Mouse (Mus musculus) brown adipose tissue, adult 24 weeks (tissue): Measurements from ENCODE around the gene Hjurp. TPM values are rescaled to one million over a fixed set of nuclear protein-coding genes. Genes with fewer than 3 reads are reported as not detected.

ENCODE experiments used
- H3K27ac ChIP-seq: fragments of 200-500 bp; replicated peaks from 2 replicates; pipeline ENCODE4 v1.5.1; 2012; ENCODE audit warnings: low read depth, mild to moderate bottlenecking, low read length
- H3K4me1 ChIP-seq: fragments of 200-500 bp; 2 replicates; pipeline ENCODE4 v1.6.1; 2012; ENCODE audit warnings: low read length, mixed read lengths; ENCODE audit not compliant: control insufficient read depth, insufficient read depth, insufficient read length
- H3K4me3 ChIP-seq: fragments of 200-500 bp; 2 replicates; pipeline ENCODE4 v1.5.1; 2012; ENCODE audit warnings: low read depth, mild to moderate bottlenecking, low read length, moderate library complexity; ENCODE audit not compliant: insufficient read depth
- polyA plus RNA-seq: library from polyadenylated mRNA; stranded (reverse); fragments of >200 nt; gene quantifications from 2 replicates; pipeline ENCODE4 v1.2.4, GENCODE M21; 2012; ENCODE audit not compliant: missing spikeins, insufficient read depth, insufficient read length

Hjurp gene
- polyA plus RNA-seq, 1 experiment, result 10.3 TPM

DNA sequence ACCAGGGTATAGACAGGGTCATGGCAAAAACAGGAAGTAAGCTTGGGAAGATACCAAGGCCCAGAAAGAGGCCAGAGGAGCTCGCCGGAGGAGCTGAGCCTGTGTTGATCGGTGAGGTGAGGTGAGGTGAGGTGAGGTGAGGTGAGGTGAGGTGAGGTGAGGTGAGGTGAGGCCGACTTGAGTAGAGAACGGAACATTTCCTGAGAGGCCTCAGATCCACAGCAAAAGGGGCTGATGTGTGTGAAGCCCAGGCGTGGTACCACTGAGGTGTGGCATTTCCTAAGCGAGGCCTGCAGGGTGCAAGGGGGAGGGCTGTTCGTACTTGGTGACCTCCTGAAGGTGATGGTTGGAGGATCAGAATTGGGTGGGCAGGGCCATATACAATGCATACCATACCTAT lies 24.3 kb downstream of the Hjurp start:
- Histone ChIP-seq H3K4me3 (no peak overlapping the region), H3K4me1 (no peaks in the 10 kb centered on the region), H3K27ac (no peak overlapping the region)

DNA sequence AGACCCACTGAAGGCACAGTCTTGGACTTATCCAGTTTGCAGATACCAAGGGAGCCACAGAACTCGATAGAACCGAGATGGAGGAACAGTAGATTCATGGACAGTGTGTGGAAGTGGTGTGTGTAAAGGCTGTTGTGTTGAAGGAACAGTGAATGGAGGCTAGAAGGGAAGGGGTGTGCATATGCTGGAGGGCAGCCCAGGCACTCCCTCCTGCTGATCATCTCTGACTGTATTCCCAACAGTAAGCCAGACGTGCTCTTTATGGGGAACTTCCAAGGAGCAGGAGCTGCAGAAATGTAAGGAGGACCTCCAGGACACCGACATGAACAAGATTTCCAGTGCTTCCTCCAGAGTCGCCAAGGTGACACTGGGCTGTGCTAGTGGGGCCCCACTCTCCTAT lies 27.4 kb downstream of the Hjurp start:
- no peak overlapping the region for H3K27ac ChIP-seq
- H3K4me1 ChIP-seq, result no peaks in the 10 kb centered on the region
- H3K4me3 ChIP-seq, result no peak overlapping the region

DNA sequence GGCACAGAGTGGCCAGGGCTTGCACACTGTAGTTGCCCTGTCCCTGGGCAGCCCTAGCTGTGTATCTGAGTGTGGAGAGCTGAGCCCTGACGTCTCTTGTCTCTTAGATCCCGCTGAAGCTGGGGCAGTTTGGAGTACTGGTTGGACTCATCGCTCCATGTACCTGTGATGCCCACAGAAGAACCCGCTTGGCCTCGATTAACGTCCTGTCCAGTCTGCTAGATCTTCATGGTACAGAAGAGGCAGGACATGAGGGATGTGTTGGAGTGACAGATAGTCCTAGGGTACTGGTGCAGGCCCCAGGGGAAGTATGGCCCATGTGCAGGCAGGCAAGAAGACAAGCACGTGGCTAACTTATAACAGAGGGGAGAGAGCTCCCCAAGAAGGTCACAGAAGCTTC lies 27.8 kb downstream of the Hjurp start:
- no peak overlapping the region for H3K27ac ChIP-seq
- H3K4me1 ChIP-seq, result no peaks in the 10 kb centered on the region
- no peak overlapping the region for H3K4me3 ChIP-seq

DNA sequence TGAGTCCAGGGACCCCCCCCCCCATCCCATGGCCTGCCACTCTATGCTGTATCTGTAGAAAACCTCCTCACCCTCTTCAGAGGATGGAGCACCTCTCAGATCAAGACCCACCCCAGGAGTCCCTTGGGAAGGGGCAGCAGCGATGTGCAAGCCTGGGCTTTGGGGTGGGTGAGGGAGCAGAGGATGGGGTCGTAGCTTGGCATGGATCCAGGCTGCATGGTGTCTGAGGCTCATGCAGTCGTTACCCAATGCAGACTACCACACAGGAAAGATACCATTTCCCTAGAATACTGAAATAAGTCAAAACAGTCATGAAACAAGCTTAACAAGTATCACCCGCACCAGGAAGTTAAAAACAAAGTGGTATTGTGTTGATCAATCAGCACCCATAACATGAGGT lies 28.8 kb downstream of the Hjurp start:
- Histone ChIP-seq H3K4me3 (no peak overlapping the region), H3K4me1 (no peaks in the 10 kb centered on the region)

DNA sequence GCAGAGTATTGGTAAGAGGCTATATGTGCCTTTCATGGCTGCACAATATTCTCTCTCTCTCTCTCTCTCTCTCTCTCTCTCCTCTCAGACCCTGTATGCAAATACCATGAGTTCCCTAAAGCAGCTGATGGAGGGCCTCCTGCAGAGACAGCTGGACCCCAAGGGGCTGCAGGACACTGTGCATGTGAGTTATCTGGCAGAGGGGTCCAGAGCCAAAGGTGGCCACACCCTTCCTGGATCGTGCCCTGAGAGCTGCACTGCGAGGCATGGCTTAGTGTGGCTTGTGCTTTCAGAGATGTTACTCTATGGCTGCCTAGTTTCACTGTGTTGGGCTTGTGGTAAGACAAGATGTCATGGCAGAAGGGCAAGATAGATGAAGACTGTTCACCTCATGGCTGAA lies 29.8 kb downstream of the Hjurp start:
- H3K4me1 ChIP-seq, result no peaks in the 10 kb centered on the region
- no peak overlapping the region for H3K27ac ChIP-seq
- H3K4me3 ChIP-seq, result no peak overlapping the region

More for the DNA sequence above, 28.8 kb downstream of the Hjurp start:
- H3K27ac ChIP-seq, result no peak overlapping the region

DNA sequence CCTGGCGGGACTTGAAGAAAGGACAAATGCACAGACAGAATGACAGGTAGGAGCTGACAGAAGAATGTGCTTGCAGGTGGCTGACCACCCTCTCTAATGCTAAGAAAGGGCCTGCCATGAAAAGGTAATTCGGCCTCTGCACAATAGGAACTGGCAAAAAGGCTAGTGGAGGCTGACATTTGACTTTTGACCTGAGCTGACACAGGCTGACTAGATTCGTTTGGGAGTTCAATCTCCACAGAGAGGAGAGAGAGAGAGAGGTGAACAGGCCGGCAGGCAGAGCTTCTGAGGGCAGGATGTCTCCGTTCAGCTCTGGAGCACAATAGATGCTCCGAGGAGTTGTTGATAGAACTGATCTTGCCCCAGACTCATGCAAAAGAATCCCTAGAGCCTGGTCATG lies 31.0 kb downstream of the Hjurp start:
- Histone ChIP-seq H3K4me3 (no peak overlapping the region), H3K4me1 (no peaks in the 10 kb centered on the region), H3K27ac (no peak overlapping the region)

DNA sequence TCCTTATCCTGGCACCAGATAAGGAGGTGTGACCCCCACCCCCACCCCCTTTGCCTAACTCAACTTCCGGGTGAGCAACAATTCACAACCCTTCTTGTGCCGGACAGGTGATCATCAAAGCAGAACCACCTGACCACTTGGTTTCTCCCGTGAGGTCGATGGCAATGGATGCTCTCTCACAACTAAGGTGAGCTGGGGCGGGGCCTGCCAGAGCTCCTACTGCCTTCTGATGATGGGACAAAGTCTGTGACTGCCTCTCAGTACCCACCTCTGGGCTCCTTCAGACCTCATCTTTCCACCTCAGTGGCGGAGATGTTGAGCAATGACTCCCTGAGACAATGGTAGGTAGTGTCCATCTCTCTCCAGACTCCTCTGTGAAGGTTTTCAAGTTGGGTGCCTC lies 31.6 kb downstream of the Hjurp start:
- H3K4me1 ChIP-seq, result no peaks in the 10 kb centered on the region

DNA sequence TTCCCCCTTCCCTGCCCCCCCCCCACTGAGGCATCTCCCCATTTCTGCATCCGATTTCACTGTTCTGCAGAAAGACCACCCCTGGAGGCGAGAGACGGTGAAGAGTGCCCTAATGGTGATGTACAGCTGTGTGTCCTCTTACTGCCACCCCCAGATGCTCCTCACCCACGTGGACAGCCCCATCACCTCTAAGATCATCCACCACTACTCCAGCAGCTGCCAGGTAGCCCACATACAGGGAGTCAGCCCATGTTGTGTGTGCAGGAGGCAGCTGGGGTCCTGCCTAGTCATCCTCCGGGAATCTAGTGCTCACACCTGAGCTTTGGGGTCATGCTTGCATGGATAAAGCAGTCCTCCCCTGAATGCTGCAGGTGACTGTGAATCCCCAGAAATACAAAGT lies 33.6 kb downstream of the Hjurp start:
- Histone ChIP-seq H3K27ac (no peak overlapping the region), H3K4me1 (no peaks in the 10 kb centered on the region), H3K4me3 (no peak overlapping the region)

More for the DNA sequence above, 31.6 kb downstream of the Hjurp start:
- no peak overlapping the region for H3K4me3 ChIP-seq
- H3K27ac ChIP-seq, result no peak overlapping the region

DNA sequence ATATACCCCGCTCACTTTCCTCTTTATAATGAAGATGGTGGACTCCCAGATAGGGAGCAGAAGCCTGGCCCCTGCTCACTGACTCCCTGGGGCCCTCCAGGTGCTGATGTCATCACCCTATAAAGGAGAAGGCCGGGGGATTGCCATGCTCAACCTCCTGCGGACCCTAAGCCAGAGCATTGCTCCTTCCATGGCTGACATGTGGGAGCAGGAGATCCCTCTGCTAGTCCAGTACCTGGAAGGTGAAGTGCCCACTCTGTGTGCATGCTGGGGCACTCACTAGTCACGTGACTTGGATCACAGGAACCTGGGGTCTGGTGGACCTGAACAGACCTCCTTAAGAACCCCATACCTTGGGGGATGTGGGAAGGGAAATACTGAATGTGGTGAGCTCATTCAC lies 36.9 kb downstream of the Hjurp start:
- H3K4me1 ChIP-seq, result no peaks in the 10 kb centered on the region
- H3K4me3 ChIP-seq, result no peak overlapping the region
- no peak overlapping the region for H3K27ac ChIP-seq

DNA sequence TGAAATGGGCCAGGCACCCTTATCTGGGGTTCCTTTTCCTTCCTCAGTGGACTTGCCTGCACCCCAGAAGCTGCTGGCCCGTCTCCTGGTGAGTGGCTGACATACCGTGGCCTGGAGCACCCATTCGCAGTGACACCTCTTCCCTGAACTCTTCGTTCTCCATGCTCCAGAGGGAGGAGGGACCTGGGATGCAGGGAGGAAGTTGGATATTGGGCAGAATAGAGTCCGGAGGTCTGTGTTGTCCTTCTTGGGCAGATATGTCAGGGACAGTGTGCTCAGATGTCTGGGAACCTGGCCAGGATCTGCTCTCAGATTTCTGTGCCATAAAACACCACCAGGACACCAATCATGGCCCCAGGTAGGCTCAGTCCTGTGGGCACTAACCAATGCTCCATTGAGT lies 37.4 kb downstream of the Hjurp start:
- Histone ChIP-seq H3K27ac (no peak overlapping the region), H3K4me3 (no peak overlapping the region), H3K4me1 (no peaks in the 10 kb centered on the region)

DNA sequence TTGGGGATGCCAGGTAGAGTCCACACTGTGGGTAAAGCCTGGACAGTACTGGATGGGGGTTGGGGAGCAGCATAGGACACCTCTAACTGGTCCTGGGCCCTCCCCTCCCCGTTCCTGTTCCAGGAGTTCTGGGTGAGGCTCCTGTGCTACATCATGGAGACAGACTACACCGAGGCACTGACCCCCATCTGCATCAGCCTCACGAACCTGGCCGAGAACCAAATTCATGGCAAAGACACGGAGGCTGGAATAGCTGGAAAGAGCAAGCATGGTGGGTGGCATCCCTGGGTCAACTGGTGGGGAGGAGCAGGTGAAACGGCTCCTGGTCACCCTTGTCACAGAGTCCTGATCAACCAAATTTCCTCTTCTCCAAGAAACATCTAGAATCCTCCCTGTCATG lies 38.7 kb downstream of the Hjurp start:
- Histone ChIP-seq H3K27ac (no peak overlapping the region), H3K4me3 (no peak overlapping the region), H3K4me1 (no peaks in the 10 kb centered on the region)

DNA sequence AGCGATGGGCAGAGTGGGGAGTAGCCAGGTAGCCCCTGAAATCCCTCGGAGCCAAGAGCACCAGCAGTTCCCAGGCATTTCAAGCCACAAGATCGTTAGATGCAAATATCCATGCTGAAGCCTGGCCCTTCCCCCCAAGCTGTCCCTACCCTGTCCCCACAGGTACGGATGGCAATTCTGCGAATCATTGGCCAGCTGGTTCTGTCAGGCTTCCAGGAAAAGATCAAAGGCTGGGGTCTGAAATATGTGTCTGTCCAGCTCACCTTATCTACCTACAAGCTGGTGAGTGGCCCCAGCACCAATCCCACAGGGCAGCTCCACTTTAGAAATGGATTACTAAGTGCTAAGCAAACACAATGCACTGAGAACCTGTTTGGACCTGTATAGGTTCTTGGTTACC lies 40.1 kb downstream of the Hjurp start:
- Histone ChIP-seq H3K4me1 (no peaks in the 10 kb centered on the region), H3K4me3 (no peak overlapping the region), H3K27ac (no peak overlapping the region)

DNA sequence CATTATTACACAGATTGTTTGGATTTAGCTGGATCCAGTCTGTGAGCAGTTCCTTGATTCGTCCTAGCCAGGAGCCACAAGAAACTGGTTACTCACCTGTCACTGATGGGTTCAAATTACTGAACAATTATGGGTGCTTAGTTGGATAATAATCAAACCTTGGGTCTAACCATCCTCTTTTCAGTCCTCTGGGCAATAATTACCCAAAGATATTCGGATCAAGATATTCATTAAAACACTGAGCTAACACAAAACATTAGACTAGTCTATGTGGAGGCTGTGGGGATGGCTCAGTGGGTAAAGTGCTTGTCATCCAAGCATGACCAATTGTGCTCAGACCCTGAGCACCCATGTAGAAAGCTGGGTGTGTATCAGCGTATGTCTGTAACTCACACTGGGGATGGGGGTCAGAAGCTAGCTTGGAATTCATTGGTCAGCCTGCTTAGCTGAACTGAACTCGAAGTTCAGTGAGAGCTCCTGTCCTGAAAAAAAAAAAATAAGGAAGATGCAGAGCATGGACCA lies 41.5 kb downstream of the Hjurp start:
- no peak overlapping the region for H3K27ac ChIP-seq
- H3K4me3 ChIP-seq, result no peak overlapping the region
- H3K4me1 ChIP-seq, result no peaks in the 10 kb centered on the region

DNA sequence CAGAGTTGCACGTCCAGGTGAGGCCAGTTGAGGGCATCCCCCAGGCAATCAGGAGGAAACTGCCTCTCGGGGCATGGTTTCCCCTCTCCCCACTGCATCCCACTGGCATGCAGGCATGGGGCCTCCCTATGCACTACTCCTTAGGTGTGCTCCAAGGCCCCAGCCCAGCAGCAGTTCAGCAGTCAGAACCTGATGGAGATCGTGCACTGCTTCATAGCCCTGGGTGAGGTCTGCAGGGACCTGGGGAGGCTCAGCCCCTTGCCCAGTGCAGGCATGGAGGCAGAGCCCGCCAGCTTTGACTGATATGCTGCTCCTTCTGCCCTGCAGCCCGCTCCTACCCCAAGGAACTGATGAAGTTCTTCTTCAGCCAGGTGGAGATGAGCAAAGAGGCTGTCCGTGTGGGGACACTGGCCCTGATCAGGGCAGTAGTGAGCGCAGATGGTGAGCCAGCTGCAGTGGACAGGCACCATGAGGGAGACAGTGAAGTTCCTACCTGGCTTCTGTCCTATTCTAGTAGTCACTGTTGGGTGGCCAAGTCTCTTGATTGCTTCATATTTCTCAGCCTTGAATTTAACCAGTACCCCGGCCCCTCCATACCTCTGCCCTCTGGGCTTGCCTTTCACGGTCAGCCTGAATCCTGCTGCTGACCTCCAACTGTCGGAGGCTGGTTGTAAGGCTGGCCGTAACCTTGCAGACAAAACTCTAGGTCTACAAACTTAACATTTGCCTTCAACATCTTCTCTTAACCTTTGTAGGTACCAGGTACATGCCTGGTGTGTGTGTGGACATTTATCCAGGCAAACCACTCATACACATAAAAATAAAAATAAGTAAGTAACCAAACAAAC lies 42.2 kb downstream of the Hjurp start:
- Histone ChIP-seq H3K4me1 (no peaks in the 10 kb centered on the region), H3K27ac (no peak overlapping the region), H3K4me3 (no peak overlapping the region)

DNA sequence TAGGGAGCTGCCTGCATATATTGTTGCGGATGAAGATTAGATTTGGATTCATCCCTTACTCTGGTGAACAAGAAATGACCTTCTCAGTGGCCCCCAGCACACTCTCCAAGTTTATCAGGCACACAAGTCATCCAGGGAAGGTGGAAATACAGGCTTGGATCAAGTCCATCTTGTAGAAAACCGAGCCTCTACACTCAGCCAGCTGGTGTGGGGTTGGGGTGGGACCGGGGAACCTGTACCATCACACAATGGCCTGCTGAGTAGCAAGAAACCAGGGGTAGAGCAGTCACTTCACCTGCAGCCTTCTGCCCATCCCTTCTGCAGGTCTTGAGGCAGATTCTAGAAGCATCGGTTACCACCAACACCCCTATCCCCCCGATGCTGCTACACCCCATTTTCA lies 42.8 kb downstream of the Hjurp start:
- H3K4me3 ChIP-seq, result no peak overlapping the region
- H3K4me1 ChIP-seq, result no peaks in the 10 kb centered on the region
- H3K27ac ChIP-seq, result no peak overlapping the region

DNA sequence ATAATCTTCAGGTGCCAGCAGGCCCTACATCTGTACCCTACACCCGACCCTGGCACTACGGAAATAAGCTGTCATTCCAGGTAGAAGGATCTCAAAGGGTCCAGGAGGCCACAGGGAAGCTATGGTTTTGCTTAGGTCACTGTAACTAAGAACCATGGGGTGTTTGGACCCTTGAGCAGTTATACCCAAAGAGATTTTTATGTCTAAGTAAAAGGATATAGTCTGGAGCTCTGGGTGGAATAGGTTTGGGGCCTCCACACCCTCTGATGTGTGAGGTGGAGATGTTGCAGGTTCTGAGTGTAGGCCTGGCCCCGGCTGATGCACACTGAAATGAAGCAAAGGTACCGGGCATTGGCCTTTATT lies 43.2 kb downstream of the Hjurp start:
- Histone ChIP-seq H3K4me1 (no peaks in the 10 kb centered on the region), H3K4me3 (no peak overlapping the region), H3K27ac (no peak overlapping the region)
